Mouse (Mus musculus): ENCODE data around the gene Tmprss4.

Tmprss4 gene

GRCm38 (mm10) chr9:45138191-45139032 is 65.5 kb downstream of the Tmprss4 start, which contains the start of gene Scn4b:
Gene Scn4b (plus strand): TSS chr9:45138395.
- DNase-seq (ENCODE audit: low read depth, low spot score) = peak; percentile 66

GRCm38 (mm10) chr9:45136442-45137169 is 67.3 kb downstream of the Tmprss4 start:
- DNase-seq (ENCODE audit: low read depth, low spot score) = no peak

GRCm38 (mm10) chr9:45133484-45134310 is 70.2 kb downstream of the Tmprss4 start:
- peak; percentile 84 for DNase-seq (ENCODE audit: low read depth, low spot score)

- no peak for DNase-seq (ENCODE audit: low read depth, low spot score)
These were observed 73.8 kb downstream of the Tmprss4 start for GRCm38 (mm10) chr9:45130119-45130518.

- no peak for DNase-seq (ENCODE audit: low read depth, low spot score)
These were observed 77.0 kb downstream of the Tmprss4 start for GRCm38 (mm10) chr9:45126941-45127340.

GRCm38 (mm10) chr9:45125211-45125610 is 78.7 kb downstream of the Tmprss4 start:
- DNase-seq (ENCODE audit: low read depth, low spot score) = no peak

Data from brain, adult 2 months (tissue).